Mouse (Mus musculus) megakaryocyte, adult 5-6 weeks (primary cell): Measurements from ENCODE around the gene Fgfr1op2. TPM values are rescaled to one million over a fixed set of nuclear protein-coding genes. Genes with fewer than 3 reads are reported as not detected.

Source experiments
- ATAC-seq: 2 replicates; pipeline ENCODE4 v1.8.0; 2016; ENCODE audit warnings: mild to moderate bottlenecking, inconsistent platforms; ENCODE audit not compliant: poor library complexity, severe bottlenecking
- total RNA-seq, 2 experiments: library from RNA; stranded (forward) in 1 of 2; stranded (reverse) in 1 of 2; fragments of 153-499, 151-499 nt in 1 of 2; fragments of 221-1000, 200-1000 nt in 1 of 2; gene quantifications; 2 replicates each; pipeline versions ENCODE4 v1.2.3 to v1.2.4; 2015 to 2017

The Fgfr1op2 gene
- total RNA-seq, 2 experiments from 2014 or later = 149 to 167 TPM

DNA sequence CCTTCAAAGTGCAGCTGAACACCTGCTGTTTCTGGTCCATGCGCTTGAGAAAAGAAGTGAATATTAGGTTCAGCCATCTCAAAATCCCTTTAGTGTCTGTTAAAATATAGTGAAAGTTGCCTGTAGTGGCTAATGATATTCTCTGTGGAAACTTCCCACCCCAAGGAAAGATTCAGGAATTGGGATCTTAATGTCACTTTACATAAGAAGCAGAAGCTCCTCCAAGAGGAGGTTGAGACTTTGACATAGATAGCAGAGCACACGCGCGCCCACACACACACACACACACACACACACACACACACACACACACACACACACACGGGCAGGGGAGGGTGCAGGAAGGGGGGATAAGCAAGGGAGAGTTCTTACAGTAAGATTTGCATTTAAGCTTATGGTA lies 8.1 kb downstream of the Fgfr1op2 start:
- no peak for ATAC-seq

GRCm38 (mm10) chr6:146602601-146603000 lies 25.6 kb downstream of the Fgfr1op2 start:
- no peak for ATAC-seq

- ATAC-seq = no peak
Measured at GRCm38 (mm10) chr6:146603651-146604050, 26.6 kb downstream of the Fgfr1op2 start.

- 0 out of 2 replicates have a peak, but pooled peaks have one; percentile 29 for ATAC-seq
Measured at GRCm38 (mm10) chr6:146611385-146611784, 34.4 kb downstream of the Fgfr1op2 start.

DNA sequence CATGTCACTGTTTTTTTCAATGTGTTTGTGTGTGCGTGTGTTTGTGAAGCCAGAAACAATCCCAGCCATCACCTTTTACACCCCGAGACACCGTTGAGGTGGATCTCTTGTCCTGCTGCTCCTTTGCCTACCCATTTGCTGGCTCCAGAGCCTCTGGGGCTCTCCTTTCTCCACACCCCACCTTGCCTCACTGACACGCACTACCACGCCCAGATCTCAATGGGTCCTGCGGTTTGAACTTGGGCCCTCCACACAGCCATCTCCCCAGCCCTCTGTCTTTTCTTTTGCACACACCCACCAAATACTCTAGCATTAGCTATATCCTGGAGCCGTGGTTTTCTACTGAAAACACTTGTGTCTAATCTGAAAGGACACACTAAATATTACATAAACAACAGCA lies 34.9 kb downstream of the Fgfr1op2 start:
- ATAC-seq = 0 out of 2 replicates have a peak, but pooled peaks have one; percentile 28

DNA sequence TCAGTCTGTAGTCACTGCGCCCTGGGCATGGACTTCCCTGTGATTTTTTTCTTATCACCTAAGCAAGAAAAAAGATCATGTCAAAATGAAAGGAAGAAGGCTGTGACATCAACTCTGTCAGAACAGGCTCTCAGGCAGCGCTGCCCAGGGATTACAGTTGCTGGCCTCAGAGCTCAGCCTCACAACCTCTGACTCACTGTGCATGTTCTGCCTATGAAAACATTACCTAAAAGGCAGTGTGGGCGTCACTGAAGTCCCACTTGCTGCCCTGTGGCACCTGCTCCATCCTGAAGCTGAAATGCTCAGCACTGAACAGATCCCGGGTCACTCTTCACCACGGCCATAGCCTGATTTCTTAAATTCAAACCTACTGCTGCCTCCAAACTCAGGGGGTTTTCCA lies 35.7 kb downstream of the Fgfr1op2 start:
- no peak for ATAC-seq

GRCm38 (mm10) chr6:146613907-146614306 lies 36.9 kb downstream of the Fgfr1op2 start:
- ATAC-seq = no peak

DNA sequence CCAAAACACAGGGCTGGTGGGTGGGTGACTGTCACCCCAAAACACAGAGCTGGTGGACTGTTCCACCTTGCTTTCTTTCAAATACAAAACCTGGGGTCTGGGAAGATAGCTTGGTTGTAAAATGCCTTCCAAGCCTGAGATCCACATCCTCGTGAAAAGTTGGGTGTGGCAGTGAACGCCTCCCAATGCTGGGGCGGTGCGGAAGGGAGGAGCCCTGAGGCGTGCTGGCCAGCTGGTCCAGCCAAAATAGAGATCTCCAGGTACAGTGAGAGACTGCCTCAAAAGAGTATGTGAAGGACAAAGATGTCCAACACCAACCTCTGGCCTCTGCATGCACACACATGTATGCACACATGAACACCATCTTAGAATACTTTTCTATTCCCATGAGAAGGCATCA lies 37.5 kb downstream of the Fgfr1op2 start:
- ATAC-seq = no peak

DNA sequence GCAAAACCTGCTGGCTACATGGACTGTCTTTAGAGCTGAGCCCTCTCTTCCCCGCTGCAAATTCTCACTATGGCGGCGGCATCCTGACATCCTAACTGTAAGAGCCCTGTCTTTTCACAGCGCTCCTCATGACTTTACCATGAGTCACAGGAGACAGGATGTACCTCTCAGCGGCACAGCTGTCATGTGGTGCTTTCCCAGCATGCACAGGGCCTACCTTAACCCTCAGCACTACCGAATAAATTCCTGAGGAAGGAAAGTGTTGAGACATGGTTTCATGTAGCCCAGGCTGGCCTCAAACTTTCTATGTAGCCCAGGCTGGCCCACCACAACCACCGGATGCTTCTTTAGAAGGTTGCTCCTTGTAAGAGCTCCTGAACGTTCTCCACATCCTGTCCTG lies 38.9 kb downstream of the Fgfr1op2 start:
- no peak for ATAC-seq

DNA sequence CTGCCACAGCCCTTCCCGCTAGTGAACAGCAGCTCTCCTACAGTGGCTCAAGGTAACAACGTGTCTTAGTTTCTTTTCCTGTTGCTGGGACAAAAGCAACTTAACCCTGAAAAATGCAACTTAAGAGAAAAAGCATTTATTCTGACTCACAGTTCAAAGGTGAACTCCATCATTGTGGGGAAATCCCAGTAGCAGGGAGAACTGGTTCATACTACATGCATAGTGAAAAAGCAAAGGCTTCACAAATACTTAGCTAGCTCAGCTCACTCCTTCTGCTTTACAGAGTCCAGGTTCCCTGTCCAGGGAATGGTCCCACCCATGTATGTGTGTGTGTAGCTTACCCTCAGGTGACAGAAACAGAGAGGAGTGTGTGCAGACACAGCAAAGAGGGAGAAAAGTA lies 39.7 kb downstream of the Fgfr1op2 start:
- ATAC-seq = no peak

DNA sequence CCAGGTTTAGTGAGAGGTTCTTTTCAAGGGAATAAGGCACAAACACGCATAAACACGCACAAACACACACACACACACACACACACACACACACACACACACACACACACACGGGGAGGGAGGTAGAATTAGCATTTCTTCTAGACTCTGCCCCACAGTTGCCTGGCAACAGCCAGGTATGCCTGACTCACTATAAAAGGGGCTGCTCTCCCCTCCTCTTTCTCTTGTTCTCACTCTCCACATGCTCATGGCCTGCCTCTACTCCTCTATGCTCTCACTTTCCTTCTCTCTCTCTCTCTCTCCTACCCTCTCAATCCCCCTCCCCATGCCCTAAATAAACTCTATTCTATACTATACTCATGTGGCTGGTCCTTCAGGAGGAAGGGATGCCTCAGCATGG lies 51.1 kb downstream of the Fgfr1op2 start:
- ATAC-seq = no peak

DNA sequence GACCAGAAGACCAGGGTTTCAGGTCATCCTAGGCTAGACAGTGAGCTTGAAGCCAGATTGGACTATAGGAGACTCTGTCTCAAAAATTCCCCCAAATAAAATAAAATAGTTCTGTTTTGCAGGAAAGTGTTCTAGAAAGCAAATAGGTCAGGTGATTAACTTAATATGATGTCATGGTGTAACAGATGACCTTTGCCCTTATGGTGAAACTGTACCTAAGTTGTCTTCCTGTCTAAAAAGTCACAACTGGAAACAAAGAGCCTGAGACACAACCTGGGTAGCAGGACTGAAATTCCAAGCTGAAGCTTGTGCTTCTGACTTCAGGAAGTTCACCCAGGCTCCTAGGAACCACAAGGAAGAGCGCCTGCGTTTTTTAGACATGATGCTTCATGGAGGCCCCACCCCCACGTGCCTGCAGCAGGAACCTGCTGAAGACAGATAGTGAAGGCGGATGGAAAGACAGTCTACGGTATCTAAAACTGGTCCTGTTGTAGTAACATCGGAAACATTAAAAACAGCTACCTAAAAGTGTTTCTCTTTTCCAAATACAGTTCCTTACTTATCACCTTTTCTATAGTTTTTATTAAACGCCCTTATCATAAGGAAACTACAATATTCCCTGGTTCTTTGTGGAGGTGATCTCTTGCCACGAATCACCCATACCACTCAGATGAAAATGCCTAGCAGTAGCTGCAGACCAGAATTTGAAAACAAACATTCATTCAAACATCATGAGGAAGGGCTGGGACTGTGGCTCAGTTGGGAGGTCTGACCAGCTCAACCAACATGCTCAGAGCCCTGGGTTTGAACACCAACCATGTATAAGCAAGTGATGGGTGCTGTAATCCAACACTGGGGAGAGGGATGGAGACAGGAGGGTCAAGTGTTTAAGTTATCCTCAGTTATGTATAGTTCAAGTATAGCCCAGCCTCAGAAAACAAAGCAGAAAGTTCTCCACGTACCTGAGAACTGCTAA lies 53.1 kb downstream of the Fgfr1op2 start:
- ATAC-seq = no peak

GRCm38 (mm10) chr6:146630961-146631360 lies 54.0 kb downstream of the Fgfr1op2 start:
- no peak for ATAC-seq

- ATAC-seq = no peak
Measured at GRCm38 (mm10) chr6:146631847-146632246, 54.8 kb downstream of the Fgfr1op2 start.

DNA sequence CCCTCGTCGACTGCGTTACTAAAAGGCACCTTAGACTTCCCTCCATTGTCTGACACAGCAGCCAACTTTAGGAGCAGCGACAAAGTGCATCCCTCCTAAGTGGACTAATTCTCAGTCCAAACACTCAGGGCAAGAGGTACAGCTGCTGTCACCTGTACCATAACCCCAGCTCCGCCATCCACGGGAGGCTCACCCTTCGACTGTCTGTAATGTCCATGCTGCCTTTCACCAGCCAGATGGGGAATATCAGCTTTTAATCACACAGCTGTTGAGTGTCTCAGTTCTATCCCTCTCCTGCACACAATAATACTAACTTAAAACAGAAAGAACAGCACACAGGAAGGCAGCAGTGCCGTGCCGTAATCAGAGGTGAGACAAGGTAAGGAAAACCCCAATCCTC lies 55.4 kb downstream of the Fgfr1op2 start:
- no peak for ATAC-seq

DNA sequence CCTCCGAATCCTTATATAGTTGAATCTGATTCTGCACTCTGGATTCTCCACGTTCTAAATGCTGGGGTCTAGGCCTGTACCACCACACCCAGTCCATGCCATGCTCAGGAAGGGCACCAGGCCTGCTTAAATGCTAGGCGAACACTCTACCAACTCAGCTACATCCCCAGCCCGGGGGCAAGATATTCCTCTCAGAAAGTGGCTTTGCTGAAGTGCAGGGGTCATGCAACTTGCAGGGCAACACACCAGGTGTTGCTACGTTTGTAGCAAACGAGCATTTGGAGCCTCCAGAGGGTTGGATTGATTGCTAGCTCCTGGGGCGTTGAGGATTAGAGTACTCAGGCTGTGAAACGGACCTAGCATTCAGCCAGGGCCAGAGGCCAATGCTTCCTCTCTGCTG lies 56.1 kb downstream of the Fgfr1op2 start:
- ATAC-seq = peak; percentile 13; the same call in 1 of the 2 replicates

DNA sequence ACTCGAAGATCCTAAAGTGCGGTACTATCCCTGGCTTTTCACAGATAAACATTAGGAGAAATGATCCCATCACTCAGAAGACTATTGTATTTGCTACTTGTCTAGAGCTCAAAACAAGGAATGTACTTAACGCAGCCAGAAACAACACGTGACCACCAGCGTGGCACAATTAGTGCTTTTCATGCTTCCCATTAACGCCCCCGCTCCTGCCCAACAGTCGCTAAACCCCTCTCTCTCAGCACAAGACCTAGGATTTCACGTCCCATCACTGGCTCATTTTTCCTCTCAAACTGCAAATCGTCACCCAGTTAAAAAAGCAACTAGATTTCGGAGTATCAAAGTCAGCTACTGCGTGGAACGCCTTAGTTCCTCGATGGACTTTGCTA lies 56.6 kb downstream of the Fgfr1op2 start:
- ATAC-seq = peak; percentile 22; the same call in 1 of the 2 replicates

- ATAC-seq = peak; percentile 55
Measured at GRCm38 (mm10) chr6:146634015-146634722, 57.2 kb downstream of the Fgfr1op2 start.

DNA sequence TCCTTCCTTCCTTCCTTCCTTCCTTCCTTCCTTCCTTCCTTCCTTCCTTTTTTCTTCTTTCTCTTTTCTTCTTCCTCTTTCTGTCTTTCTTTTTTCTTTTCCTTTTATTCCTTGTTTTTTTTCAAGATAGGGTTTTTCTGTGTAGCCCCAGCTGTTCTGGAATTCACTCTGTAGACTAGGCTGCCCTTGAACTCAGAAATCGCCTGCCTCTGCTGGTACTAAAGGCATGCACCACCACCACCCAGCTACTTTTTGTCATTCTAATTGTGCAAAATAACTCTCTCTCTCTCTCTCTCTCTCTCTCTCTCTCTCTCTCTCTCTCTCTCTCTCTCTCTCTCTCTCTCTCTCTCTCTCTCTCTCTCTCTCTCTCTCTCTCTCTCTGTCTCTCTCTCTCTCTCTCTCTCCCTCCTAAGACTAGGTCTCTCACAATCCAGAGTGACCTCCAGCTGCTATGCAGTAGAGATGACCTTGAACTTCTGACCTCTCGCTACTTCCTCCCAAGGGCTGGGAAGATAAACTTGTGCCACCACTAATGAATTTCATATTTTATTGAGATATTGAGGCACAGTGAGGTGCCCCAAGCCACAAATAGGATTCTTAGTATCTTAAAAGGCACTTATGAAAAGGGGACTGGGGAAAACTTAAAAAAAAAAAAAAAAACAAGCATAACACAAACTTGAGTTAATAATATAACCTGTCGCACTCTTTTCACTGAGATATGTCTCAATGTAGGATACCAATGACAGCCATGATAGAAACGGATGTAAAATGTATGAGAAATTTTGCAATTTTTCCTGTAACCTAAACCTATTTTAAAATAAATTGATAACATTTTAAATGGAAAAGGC lies 58.0 kb downstream of the Fgfr1op2 start:
- ATAC-seq = no peak

DNA sequence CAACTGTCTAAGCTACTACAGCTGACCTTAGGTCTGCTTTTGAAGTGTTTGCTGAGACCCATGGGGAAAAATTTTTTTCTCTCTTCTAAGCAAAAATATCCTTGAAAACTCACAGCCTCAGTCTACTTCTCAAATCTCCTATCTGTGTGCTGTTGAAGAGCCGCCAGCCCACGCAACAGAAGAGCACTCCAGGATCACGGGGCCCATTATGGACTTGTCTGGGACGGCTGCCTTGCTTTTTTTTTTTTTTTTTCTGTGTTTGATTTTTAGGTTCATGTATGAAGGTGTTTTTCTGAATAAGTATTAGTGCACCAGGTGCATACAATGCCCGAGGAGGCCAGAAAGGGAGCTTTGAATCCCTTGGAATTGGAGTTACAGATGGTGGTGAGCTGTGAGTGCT lies 59.5 kb downstream of the Fgfr1op2 start:
- ATAC-seq = no peak
